Mouse (Mus musculus) monocyte, adult 5-6 weeks (primary cell): Measurements from ENCODE around the gene Ctdsp2. TPM values are rescaled to one million over a fixed set of nuclear protein-coding genes. Genes with fewer than 3 reads are reported as not detected.

ENCODE experiments used
- ATAC-seq: fragments of 153-309, 156-312 bp; replicated peaks from 2 replicates; pipeline ENCODE4 v1.8.0; 2017; ENCODE audit warnings: mild to moderate bottlenecking; ENCODE audit not compliant: low TSS enrichment, insufficient number of reproducible peaks, severe bottlenecking, poor library complexity, low FRiP score
- total RNA-seq: library from RNA; stranded (forward); fragments of 200-1000, 200-491, 200-594 nt; gene quantifications from 3 replicates; pipeline ENCODE4 v1.2.3, GENCODE M21; 2017

The Ctdsp2 gene
- total RNA-seq, 1 experiment from 2014 or later = 38.6 TPM

- no peak for ATAC-seq
These were observed 7.1 kb downstream of the Ctdsp2 start for GRCm38 (mm10) chr10:126985579-126985978.

- ATAC-seq = no peak
These were observed 8.0 kb downstream of the Ctdsp2 start for GRCm38 (mm10) chr10:126986541-126986961.

GRCm38 (mm10) chr10:126987183-126988118 is 8.9 kb downstream of the Ctdsp2 start:
- ATAC-seq = no peak

- no peak for ATAC-seq
These were observed 10.1 kb downstream of the Ctdsp2 start for GRCm38 (mm10) chr10:126988513-126989165.

- peak; percentile 71 for ATAC-seq
These were observed 12.0 kb downstream of the Ctdsp2 start for GRCm38 (mm10) chr10:126990313-126991056.

- ATAC-seq = no peak
These were observed 13.2 kb downstream of the Ctdsp2 start for GRCm38 (mm10) chr10:126991676-126992075.

GRCm38 (mm10) chr10:126993621-126994020 is 15.1 kb downstream of the Ctdsp2 start:
- ATAC-seq = no peak

GRCm38 (mm10) chr10:126997340-126998113 is 19.0 kb downstream of the Ctdsp2 start:
- ATAC-seq = no peak

- no peak for ATAC-seq
These were observed 22.0 kb downstream of the Ctdsp2 start, which contains the start of gene Avil for GRCm38 (mm10) chr10:127000529-127000928. Gene Avil (plus strand): TSS chr10:127000709.

GRCm38 (mm10) chr10:127001297-127001696 is 22.8 kb downstream of the Ctdsp2 start:
- no peak for ATAC-seq

GRCm38 (mm10) chr10:127002056-127002455 is 23.5 kb downstream of the Ctdsp2 start:
- no peak for ATAC-seq

GRCm38 (mm10) chr10:127002765-127003164 is 24.2 kb downstream of the Ctdsp2 start:
- ATAC-seq = no peak; the same call in 1 of the 2 replicates

GRCm38 (mm10) chr10:127003334-127003733 is 24.8 kb downstream of the Ctdsp2 start:
- no peak for ATAC-seq

GRCm38 (mm10) chr10:127003806-127004205 is 25.3 kb downstream of the Ctdsp2 start:
- ATAC-seq = no peak

- ATAC-seq = no peak; the same call in 1 of the 2 replicates
These were observed 38.0 kb downstream of the Ctdsp2 start for GRCm38 (mm10) chr10:127016488-127016887.

- no peak for ATAC-seq
These were observed 38.6 kb downstream of the Ctdsp2 start for GRCm38 (mm10) chr10:127017071-127017470.

- ATAC-seq = no peak
These were observed 39.9 kb downstream of the Ctdsp2 start for GRCm38 (mm10) chr10:127018422-127018821.
